Mouse (Mus musculus): ENCODE measurements around the gene Hey2. TPM values are rescaled to one million over a fixed set of nuclear protein-coding genes. Genes with fewer than 3 reads are reported as not detected.

Gene Hey2
- 0.28 and 0.81 TPM in 2 replicates for polyA plus RNA-seq (2012; ENCODE audit: low replicate concordance)

GRCm38 (mm10) chr10:30842643-30843437 lies at the start of gene Hey2:
Hey2 (minus strand) TSS chr10:30842801.

GRCm38 (mm10) chr10:30802681-30803586 lies 39.7 kb downstream of the Hey2 start, which contains the start of gene Ncoa7:
Ncoa7 (minus strand) TSS chr10:30803326.

Other genes starting within 250 kb of the Hey2 start
- gene Trmt11, start 242.1 kb downstream of the Hey2 start, polyA plus RNA-seq (2012; ENCODE audit: low replicate concordance) = 0.21 and 4.5 TPM in 2 replicates
- gene Hint3, start 213.2 kb downstream of the Hey2 start, polyA plus RNA-seq (2012; ENCODE audit: low replicate concordance) = 11.8 and 11.9 TPM in 2 replicates
- 27.7 and 34.7 TPM in 2 replicates for gene Ncoa7, start 39.5 kb downstream of the Hey2 start, polyA plus RNA-seq (2012; ENCODE audit: low replicate concordance)

All from leukemia stem cell, adult 10-12 weeks (primary cell).